Mouse (Mus musculus): ENCODE results near the gene Gm28891. TPM values are rescaled to one million over a fixed set of nuclear protein-coding genes. Genes with fewer than 3 reads are reported as not detected.

Gm28891 gene
- not detected in 2 replicates for polyA plus RNA-seq (2012; rRNA removed)

DNA sequence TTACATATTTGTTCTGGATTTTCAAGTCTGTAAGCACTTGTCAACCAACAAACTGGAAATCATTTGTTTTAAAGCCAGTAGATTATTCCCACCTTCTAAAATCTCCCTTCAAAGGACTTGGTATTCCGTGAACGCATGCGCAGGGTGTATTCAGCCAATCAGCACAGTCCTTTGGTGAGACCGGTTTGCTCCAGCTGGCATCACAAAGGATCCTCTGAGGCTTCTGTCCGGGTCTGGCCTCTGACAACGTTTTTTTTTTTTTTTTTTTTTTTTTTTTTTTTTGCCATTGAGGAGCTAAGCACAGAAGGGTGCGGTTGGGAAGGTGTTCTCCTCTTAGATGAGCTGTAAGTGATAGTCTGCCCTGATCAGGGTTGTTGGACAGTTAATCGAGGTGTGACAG, at the start of gene Gm28891:
Gm28891 (plus strand) TSS at position 301 of the 400 bp plus-strand sequence.

